Mouse (Mus musculus): Measurements from ENCODE around the gene Pnrc1.

The Pnrc1 gene

DNA sequence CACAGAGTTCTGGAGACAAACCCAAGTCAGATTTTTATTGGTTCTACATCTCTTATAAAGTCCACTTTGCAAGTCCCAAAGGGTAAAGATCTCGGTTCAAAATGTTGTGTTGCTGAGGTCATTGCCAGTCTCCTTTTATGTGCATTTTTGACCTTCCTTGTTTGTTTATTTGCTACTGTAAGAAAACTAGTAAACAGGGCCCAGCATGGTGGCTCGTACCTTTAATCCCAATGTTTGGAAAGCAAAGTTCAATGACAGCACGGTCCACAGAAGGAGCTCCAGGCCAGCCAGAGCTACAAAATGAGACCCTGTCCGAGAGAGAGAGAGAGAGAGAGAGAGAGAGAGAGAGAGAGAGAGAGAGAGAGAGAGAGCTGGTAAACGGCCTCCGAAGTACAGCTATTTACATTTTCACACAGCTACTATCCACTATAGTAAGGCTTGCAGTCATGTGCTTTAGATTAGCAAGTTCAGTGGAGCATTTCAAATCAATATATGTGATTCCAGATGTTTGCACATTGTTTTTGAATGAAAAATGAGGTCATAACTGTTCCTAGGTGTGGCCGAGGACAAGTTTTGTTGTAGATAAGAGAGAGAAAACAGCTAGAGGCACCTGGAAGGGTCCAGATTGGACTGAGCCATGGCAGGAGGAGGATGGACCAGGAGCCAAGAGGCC is 65.8 kb downstream of the Pnrc1 start:
- DNase-seq (ENCODE audit: low read depth, low spot score): no peak

- DNase-seq (ENCODE audit: low read depth, low spot score): no peak
Observed at GRCm38 (mm10) chr4:33221847-33222246, 68.1 kb downstream of the Pnrc1 start.

DNA sequence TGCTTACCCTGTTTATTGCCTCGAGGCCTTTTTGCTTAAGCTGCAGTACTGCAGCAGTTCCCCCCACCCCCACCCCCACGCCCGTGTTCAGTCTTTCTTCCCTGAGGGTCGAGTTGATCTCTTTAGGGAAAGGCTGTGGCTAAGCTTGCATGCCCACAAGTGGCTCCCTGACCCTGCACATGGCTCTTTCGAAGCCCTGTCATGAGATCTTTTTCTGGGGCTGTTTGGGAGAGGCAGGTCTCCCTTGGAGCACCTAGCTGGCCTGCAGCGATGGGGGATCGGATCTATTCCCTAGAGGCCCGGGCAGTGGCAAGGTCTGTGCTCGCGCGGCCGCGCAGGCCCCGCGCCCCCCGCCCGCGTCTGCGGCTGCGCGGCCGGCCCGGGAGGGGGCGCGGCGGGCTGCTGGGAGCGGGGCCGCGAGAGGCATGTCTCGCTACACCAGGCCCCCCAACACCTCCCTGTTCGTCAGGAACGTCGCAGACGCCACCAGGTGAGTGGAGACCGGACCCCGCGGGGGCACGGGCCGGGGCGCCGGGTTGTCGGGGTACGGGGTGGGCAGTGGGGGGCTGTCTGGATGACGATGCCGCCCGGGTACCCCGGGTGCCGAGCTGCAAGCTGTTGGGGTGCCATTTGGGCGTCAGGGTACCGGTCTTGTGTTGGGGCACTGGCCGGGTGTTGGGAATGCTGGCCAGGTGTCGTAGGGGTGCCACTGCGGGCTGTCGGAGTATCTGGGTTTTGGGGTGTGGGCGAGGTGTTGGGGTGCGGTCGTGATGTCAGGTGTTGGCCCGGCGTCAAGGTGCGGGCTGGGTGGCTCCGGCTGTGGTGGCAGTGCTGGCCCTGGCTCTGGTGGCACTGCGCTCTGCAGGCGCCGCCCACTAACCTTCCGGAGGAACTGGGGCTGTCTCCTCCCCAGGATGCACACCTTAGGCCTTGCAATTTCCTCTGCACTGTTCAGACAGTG is 80.8 kb downstream of the Pnrc1 start, which contains the start of gene Srsf12:
Gene Srsf12 (plus strand): TSS at position 111 of the 961 bp plus-strand sequence.
- peak; percentile 53 for DNase-seq (ENCODE audit: low read depth, low spot score)

GRCm38 (mm10) chr4:33207551-33207950 is 82.4 kb downstream of the Pnrc1 start:
- DNase-seq (ENCODE audit: low read depth, low spot score): peak; percentile 47

GRCm38 (mm10) chr4:33204682-33205081 is 85.3 kb downstream of the Pnrc1 start:
- DNase-seq (ENCODE audit: low read depth, low spot score): peak; percentile 76

DNA sequence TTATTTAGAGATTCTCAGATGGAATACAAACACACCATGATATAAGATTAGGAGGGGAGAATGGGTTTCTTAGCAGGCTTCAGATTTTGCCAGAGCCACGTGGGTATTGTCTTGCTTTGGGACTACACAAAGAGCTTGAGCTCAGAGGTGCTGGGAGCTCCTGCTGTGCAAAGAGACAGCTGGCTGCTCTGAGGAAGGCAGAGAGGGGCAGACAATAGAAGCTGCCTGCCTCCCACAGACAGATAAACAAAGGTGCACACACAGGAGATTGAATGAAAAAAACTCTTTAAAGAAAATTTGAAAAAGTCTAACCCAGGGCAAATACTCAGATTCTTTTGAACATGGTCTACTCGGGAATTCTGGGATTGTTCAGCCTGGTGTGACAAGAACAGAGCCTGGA is 91.8 kb downstream of the Pnrc1 start:
- peak; percentile 81 for DNase-seq (ENCODE audit: low read depth, low spot score)
